Mouse (Mus musculus) G1E (cell line): ENCODE data around the gene St7. TPM values are rescaled to one million over a fixed set of nuclear protein-coding genes. Genes with fewer than 3 reads are reported as not detected.

Source experiments
- ATAC-seq: 2 replicates; pipeline ENCODE4 v1.8.0; 2016; ENCODE audit warnings: mild to moderate bottlenecking; ENCODE audit not compliant: insufficient number of reproducible peaks, poor library complexity, low FRiP score, severe bottlenecking; ENCODE audit errors: extremely low read depth
- DNase-seq: peaks from one replicate; pipeline ENCODE4 v3.0.0; 2012; ENCODE audit warnings: low spot score
- H3K27me3 ChIP-seq: 2 replicates; pipeline ENCODE4 v1.6.1; 2012; ENCODE audit warnings: mild to moderate bottlenecking, low read length, inconsistent platforms; ENCODE audit not compliant: insufficient read depth
- H3K36me3 ChIP-seq: replicated peaks from 2 replicates; pipeline ENCODE3; 2012; ENCODE audit warnings: mild to moderate bottlenecking, inconsistent platforms
- H3K4me1 ChIP-seq: 2 replicates; pipeline ENCODE4 v1.6.1; 2012; ENCODE audit warnings: low read depth, low read length, inconsistent platforms, mixed read lengths; ENCODE audit not compliant: insufficient read depth
- H3K4me3 ChIP-seq: 2 replicates; pipeline ENCODE4 v1.5.1; 2012; ENCODE audit warnings: low read depth, mild to moderate bottlenecking, inconsistent platforms, low read length, moderate library complexity, mixed read lengths
- H3K9me3 ChIP-seq: replicated peaks from 2 replicates; pipeline ENCODE4 v1.6.1; 2012; ENCODE audit warnings: inconsistent platforms
- CTCF ChIP-seq: IDR thresholded peaks from 2 replicates; pipeline ENCODE4 v1.5.1; 2012; ENCODE audit warnings: low read depth, low read length, inconsistent platforms, mixed read lengths
- GATA1 ChIP-seq: IDR thresholded peaks from 2 replicates; pipeline ENCODE4 v1.6.1; 2012; ENCODE audit warnings: borderline replicate concordance, low read length, inconsistent platforms, mixed read lengths
- GATA2 ChIP-seq: IDR thresholded peaks from 2 replicates; pipeline ENCODE4 v1.6.1; 2012; ENCODE audit warnings: low read depth, low read length, inconsistent platforms, borderline replicate concordance
- POLR2AphosphoS5 ChIP-seq: IDR thresholded peaks from 2 replicates; pipeline ENCODE4 v1.6.1; 2012; ENCODE audit warnings: low read depth, low read length, inconsistent platforms; ENCODE audit not compliant: insufficient replicate concordance
- TAL1 ChIP-seq: conservative IDR thresholded peaks from 2 replicates; pipeline ENCODE4 v1.6.1; 2012; ENCODE audit warnings: low read depth, low read length, inconsistent platforms, mixed read lengths
- polyA plus RNA-seq: library from polyadenylated mRNA; stranded (reverse); fragments of >175 nt; gene quantifications from 2 replicates; pipeline ENCODE4 v1.2.3, GENCODE M21; 2012
- total RNA-seq, 2 experiments: library from RNA; stranded (forward) in 1 of 2; stranded (reverse) in 1 of 2; fragments of 200-1000 nt in 1 of 2; fragments of >200 nt in 1 of 2; fragmentation: Nextera tagmentation in 1 of 2; gene quantifications; 2 replicates each; pipeline ENCODE4 v1.2.3; 2014 to 2017

St7 gene
- total and polyA plus RNA-seq, 3 experiments, result 4.7 to 155 (median 84.7) TPM

- Histone ChIP-seq H3K4me1 (peaks cover 28% of the 10 kb centered on the region), H3K4me3 (no peak overlapping the region), H3K36me3 (peaks cover 17% of the 10 kb centered on the region), H3K9me3 (no peaks in the 10 kb centered on the region), H3K27me3 (no peaks in the 10 kb centered on the region)
- DNase-seq, result peak; percentile 19
- TF ChIP-seq POLR2AphosphoS5 (no peak), GATA2 (no peak), TAL1 (peak; percentile 47), GATA1 (no peak)
- peak; percentile 88 for ATAC-seq
These were observed 111.7 kb downstream of the St7 start for GRCm38 (mm10) chr6:17804468-17804867.

DNA sequence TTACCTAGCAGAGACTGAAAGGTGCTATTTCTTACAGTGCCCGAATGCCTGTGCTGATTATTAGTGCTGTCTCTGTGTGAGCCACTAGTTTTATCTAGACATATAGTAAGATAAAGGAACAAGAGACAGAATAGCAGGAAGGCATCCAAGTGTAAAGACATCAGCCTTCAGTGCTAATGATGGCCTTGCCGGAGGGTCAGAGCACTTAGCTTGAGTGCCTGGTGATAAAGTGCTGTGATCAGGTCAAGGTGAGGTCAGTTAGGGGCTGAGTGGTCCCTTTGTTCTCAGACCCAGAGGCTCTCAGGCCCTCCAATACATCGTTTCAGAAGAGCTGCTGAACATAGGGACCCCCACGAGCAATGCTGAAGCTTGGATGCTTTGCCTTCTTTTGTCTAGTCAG lies 113.8 kb downstream of the St7 start:
- H3K27me3 ChIP-seq, result no peaks in the 10 kb centered on the region
- no peak overlapping the region for H3K4me3 ChIP-seq
- DNase-seq (no peak), ATAC-seq (no peak)
- H3K9me3 ChIP-seq, result no peaks in the 10 kb centered on the region
- TF ChIP-seq GATA2, result no peak
- peaks cover 15% of the 10 kb centered on the region for H3K36me3 ChIP-seq
- peaks cover 30% of the 10 kb centered on the region for H3K4me1 ChIP-seq

- no peak for ATAC-seq
- no peak for TF ChIP-seq CTCF
- no peak for TF ChIP-seq POLR2AphosphoS5
- no peak for TF ChIP-seq TAL1
- no peak for TF ChIP-seq GATA1
- no peak for TF ChIP-seq GATA2
- Histone ChIP-seq H3K9me3 (no peaks in the 10 kb centered on the region), H3K36me3 (peaks cover 28% of the 10 kb centered on the region), H3K4me3 (no peak overlapping the region), H3K27me3 (no peaks in the 10 kb centered on the region), H3K4me1 (peaks cover 41% of the 10 kb centered on the region)
- no peak for DNase-seq
These were observed 118.3 kb downstream of the St7 start for GRCm38 (mm10) chr6:17811063-17811462.

- peaks cover 27% of the 10 kb centered on the region for H3K36me3 ChIP-seq
- ATAC-seq, result no peak
These were observed 118.8 kb downstream of the St7 start for GRCm38 (mm10) chr6:17811531-17811930.

DNA sequence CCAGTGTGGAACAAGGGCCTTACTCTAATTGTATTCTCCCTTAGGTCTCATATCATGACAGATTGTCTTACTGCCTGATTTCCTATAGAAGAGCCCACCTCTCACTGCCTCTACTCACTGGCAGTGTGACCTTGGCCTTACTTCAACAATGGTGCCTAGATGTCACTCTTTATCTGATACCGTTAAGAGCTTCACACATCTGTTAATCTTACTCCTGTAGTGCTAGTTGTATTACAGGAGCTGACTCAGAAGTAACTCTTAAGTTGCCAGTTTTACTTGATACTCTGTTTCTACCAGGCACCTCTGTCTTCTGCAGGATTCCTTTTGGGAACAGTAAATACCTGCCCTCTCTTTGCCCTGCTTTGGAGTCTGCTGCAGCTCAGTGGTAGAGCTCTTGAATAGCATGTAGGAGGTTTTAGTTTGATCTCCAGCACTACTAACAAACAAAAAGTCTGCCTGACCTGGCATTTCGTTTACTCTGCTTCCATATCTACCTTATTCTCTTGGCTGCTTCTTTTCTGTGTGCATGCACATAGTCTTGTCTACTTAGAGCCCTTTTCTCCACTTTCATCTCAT lies 121.4 kb downstream of the St7 start:
- H3K27me3 ChIP-seq, result no peaks in the 10 kb centered on the region
- no peaks in the 10 kb centered on the region for H3K9me3 ChIP-seq
- no peak overlapping the region for H3K4me3 ChIP-seq
- H3K4me1 ChIP-seq, result peaks cover 46% of the 10 kb centered on the region
- ATAC-seq (peak; percentile 84), DNase-seq (no peak)
- peaks cover 38% of the 10 kb centered on the region for H3K36me3 ChIP-seq
- TF ChIP-seq GATA2, result no peak
- no peak for TF ChIP-seq CTCF
- TF ChIP-seq GATA1, result no peak
- no peak for TF ChIP-seq TAL1
- no peak for TF ChIP-seq POLR2AphosphoS5

More at GRCm38 (mm10) chr6:17811531-17811930, 118.8 kb downstream of the St7 start:
- DNase-seq, result no peak
- H3K9me3 ChIP-seq, result no peaks in the 10 kb centered on the region
- H3K4me1 ChIP-seq, result peaks cover 39% of the 10 kb centered on the region
- H3K27me3 ChIP-seq, result no peaks in the 10 kb centered on the region
- TF ChIP-seq CTCF (no peak), POLR2AphosphoS5 (no peak), GATA1 (no peak), GATA2 (no peak), TAL1 (no peak)
- H3K4me3 ChIP-seq, result no peak overlapping the region

DNA sequence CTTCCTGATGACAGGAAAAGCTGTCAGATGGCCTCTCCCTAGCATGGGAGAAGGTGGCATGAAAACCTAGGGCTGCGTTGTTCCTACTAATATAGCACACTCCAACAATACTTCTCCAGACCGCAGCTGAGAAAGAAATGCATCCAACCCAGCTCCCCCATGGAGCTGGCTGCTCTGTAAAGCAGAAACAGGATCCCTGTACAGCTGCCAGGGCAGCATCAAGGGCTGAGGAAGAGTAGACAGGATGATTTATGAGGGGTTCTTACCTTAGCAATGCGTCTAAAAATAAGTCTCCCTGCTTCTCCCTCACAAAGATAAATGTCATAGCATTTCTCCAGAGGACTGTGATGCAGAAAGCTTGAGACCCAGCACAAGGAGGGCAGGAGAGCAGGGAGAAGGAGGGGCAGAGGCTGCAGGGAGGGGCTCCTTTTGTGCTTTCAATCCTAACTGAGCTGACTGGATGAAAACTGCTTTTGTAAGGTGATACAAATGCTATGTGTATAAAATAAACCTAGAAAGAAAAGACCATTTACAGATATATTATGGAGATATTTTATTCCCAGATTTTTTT lies 124.2 kb downstream of the St7 start:
- ATAC-seq (no peak), DNase-seq (no peak)

GRCm38 (mm10) chr6:17823614-17824013 lies 130.9 kb downstream of the St7 start:
- Histone ChIP-seq H3K36me3 (peaks cover 77% of the 10 kb centered on the region), H3K4me3 (no peak overlapping the region), H3K9me3 (no peaks in the 10 kb centered on the region), H3K4me1 (peaks cover 45% of the 10 kb centered on the region), H3K27me3 (no peaks in the 10 kb centered on the region)
- no peak for ATAC-seq
- TF ChIP-seq TAL1 (no peak), GATA1 (no peak), GATA2 (no peak), CTCF (no peak), POLR2AphosphoS5 (no peak)
- no peak for DNase-seq

More for the DNA sequence above, 124.2 kb downstream of the St7 start:
- no peaks in the 10 kb centered on the region for H3K27me3 ChIP-seq
- no peaks in the 10 kb centered on the region for H3K9me3 ChIP-seq
- H3K36me3 ChIP-seq, result peaks cover 53% of the 10 kb centered on the region
- no peak overlapping the region for H3K4me3 ChIP-seq
- TF ChIP-seq CTCF (no peak), TAL1 (no peak)
- H3K4me1 ChIP-seq, result peaks cover 49% of the 10 kb centered on the region
